Mouse (Mus musculus): ENCODE results near the gene Acap3. TPM values are rescaled to one million over a fixed set of nuclear protein-coding genes. Genes with fewer than 3 reads are reported as not detected.
A peak's percentile ranks its signal among the peaks of the same experiment; 100 is the strongest.

Gene Acap3
- 77.6 and 86.1 TPM in 2 replicates for polyA plus RNA-seq (2012; rRNA removed)

GRCm38 (mm10) chr4:155891551-155892001, at the start of gene Acap3, which contains the start of gene Pusl1:
Gene Acap3 (plus strand): TSS chr4:155891822.
Gene Pusl1 (minus strand): TSS chr4:155891781.
- TF ChIP-seq CTCF (IDR thresholded peaks at IDR 0.05; ENCODE audit: borderline replicate concordance, control insufficient read depth, extremely low read depth, insufficient read depth, low read length, poor library complexity) (0 out of 2 replicates have a peak, but pooled peaks have one; percentile 7), POLR2A (IDR thresholded peaks at IDR 0.05; ENCODE audit: control insufficient read depth, extremely low read depth, insufficient read depth, low read length, poor library complexity) (no peak)
- Histone ChIP-seq H3K36me3 (ENCODE audit: control insufficient read depth, insufficient read depth, low read length) (peaks cover 19% of the 10 kb centered on the region), H3K4me3 (ENCODE audit: control insufficient read depth, insufficient read depth, low read length) (peak within 1 kb of the TSS; percentile 69), H3K27me3 (ENCODE audit: control insufficient read depth, insufficient read depth, low read length) (no peaks in the 10 kb centered on the region), H3K4me1 (replicated peaks; ENCODE audit: control insufficient read depth, insufficient read depth, low read length) (peaks cover 32% of the 10 kb centered on the region), H3K27ac (ENCODE audit: control insufficient read depth, insufficient read depth, low read length) (peak within 1 kb of the TSS; percentile 84)
- WGBS = under 1% methylated on average over 52 of the region's 52 CpGs
- peak; percentile 97 for DNase-seq

DNA sequence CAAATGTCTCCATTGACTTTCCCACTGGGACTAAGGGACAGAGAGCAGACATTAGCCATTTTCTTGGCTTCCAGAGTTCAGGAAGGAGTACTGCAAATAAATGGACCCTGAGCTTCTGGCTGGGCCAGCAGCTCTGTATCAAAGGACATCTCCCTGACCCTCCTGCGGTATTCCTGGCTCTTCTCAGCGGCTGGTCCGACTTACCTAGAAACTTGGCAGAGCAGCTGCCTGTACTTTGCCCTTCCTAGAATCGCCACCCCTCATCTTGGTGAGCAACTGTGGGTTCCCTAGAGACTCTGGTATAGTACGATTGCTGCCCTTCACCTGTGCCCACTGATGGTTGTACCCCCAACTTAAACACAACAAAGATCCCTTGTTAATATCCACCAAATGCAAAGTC, 48.4 kb upstream of the Acap3 start:
- Histone ChIP-seq H3K27ac (ENCODE audit: control insufficient read depth, insufficient read depth, low read length) (no peak overlapping the region), H3K4me3 (ENCODE audit: control insufficient read depth, insufficient read depth, low read length) (no peak overlapping the region), H3K27me3 (ENCODE audit: control insufficient read depth, insufficient read depth, low read length) (no peaks in the 10 kb centered on the region), H3K4me1 (replicated peaks; ENCODE audit: control insufficient read depth, insufficient read depth, low read length) (peaks cover 27% of the 10 kb centered on the region), H3K36me3 (ENCODE audit: control insufficient read depth, insufficient read depth, low read length) (no peaks in the 10 kb centered on the region)
- 93% methylated on average over 5 of the region's 5 CpGs for WGBS
- DNase-seq = no peak
- no peak for TF ChIP-seq POLR2A (IDR thresholded peaks at IDR 0.05; ENCODE audit: control insufficient read depth, extremely low read depth, insufficient read depth, low read length, poor library complexity)
- no peak for TF ChIP-seq CTCF (IDR thresholded peaks at IDR 0.05; ENCODE audit: borderline replicate concordance, control insufficient read depth, extremely low read depth, insufficient read depth, low read length, poor library complexity)

- H3K36me3 ChIP-seq (ENCODE audit: control insufficient read depth, insufficient read depth, low read length) = no peaks in the 10 kb centered on the region
- peak within 1 kb of the TSS; percentile 91 for H3K4me3 ChIP-seq (ENCODE audit: control insufficient read depth, insufficient read depth, low read length)
- H3K27ac ChIP-seq (ENCODE audit: control insufficient read depth, insufficient read depth, low read length) = no peak within 1 kb of the TSS
- TF ChIP-seq CTCF (IDR thresholded peaks at IDR 0.05; ENCODE audit: borderline replicate concordance, control insufficient read depth, extremely low read depth, insufficient read depth, low read length, poor library complexity) (peak; percentile 77), POLR2A (IDR thresholded peaks at IDR 0.05; ENCODE audit: control insufficient read depth, extremely low read depth, insufficient read depth, low read length, poor library complexity) (peak; percentile 53)
- peaks cover 19% of the 10 kb centered on the region for H3K4me1 ChIP-seq (replicated peaks; ENCODE audit: control insufficient read depth, insufficient read depth, low read length)
- DNase-seq = peak; percentile 94
- H3K27me3 ChIP-seq (ENCODE audit: control insufficient read depth, insufficient read depth, low read length) = no peaks in the 10 kb centered on the region
- WGBS = 5% methylated on average over 64 of the region's 65 CpGs
These were observed 44.6 kb upstream of the Acap3 start, which contains the start of gene Dvl1 for GRCm38 (mm10) chr4:155846871-155847578. Gene Dvl1 (plus strand): TSS chr4:155847402.

- Histone ChIP-seq H3K36me3 (ENCODE audit: control insufficient read depth, insufficient read depth, low read length) (no peaks in the 10 kb centered on the region), H3K4me1 (replicated peaks; ENCODE audit: control insufficient read depth, insufficient read depth, low read length) (peaks cover 19% of the 10 kb centered on the region), H3K4me3 (ENCODE audit: control insufficient read depth, insufficient read depth, low read length) (peak overlapping the region; percentile 91), H3K27ac (ENCODE audit: control insufficient read depth, insufficient read depth, low read length) (no peak overlapping the region), H3K27me3 (ENCODE audit: control insufficient read depth, insufficient read depth, low read length) (no peaks in the 10 kb centered on the region)
- TF ChIP-seq CTCF (IDR thresholded peaks at IDR 0.05; ENCODE audit: borderline replicate concordance, control insufficient read depth, extremely low read depth, insufficient read depth, low read length, poor library complexity) (no peak), POLR2A (IDR thresholded peaks at IDR 0.05; ENCODE audit: control insufficient read depth, extremely low read depth, insufficient read depth, low read length, poor library complexity) (no peak)
- peak; percentile 63 for DNase-seq
- 5% methylated on average over 69 of the region's 69 CpGs for WGBS
These were observed 43.9 kb upstream of the Acap3 start for GRCm38 (mm10) chr4:155847591-155848352.

DNA sequence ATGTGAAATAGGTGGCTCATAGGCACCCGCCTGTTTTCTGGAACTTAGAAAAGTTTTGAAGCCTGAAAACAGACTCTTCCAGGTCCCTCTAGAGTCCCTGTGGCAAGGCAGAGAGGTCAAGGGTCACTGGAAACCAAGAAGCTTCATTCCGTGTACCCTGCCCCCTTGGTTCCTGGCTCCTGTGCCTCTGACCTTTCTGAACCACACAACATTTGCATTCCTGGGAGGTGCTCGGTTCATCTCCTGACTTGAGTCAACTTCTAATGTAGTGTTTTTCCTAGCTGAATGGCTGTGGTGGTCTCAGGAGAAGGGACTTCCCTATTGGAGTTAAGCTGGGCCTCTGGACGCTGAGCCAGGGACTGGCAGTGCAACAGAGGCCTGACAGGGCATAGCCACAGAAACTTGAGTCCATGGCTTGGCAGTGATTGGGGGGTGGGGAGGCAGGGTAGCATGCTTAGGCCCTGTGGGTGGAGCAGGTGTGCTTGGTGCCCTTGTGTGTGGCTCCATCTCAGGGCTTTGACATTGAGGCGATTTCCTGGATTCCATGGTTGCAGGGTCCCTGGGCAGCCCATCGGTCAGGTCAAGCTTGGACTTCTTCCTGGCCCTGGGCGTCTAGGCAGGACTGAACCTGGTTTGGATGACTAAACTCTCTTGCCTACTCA, 43.1 kb upstream of the Acap3 start:
- no peak for TF ChIP-seq POLR2A (IDR thresholded peaks at IDR 0.05; ENCODE audit: control insufficient read depth, extremely low read depth, insufficient read depth, low read length, poor library complexity)
- TF ChIP-seq CTCF (IDR thresholded peaks at IDR 0.05; ENCODE audit: borderline replicate concordance, control insufficient read depth, extremely low read depth, insufficient read depth, low read length, poor library complexity) = no peak
- Histone ChIP-seq H3K4me3 (ENCODE audit: control insufficient read depth, insufficient read depth, low read length) (no peak overlapping the region), H3K36me3 (ENCODE audit: control insufficient read depth, insufficient read depth, low read length) (no peaks in the 10 kb centered on the region), H3K4me1 (replicated peaks; ENCODE audit: control insufficient read depth, insufficient read depth, low read length) (peaks cover 19% of the 10 kb centered on the region), H3K27ac (ENCODE audit: control insufficient read depth, insufficient read depth, low read length) (no peak overlapping the region), H3K27me3 (ENCODE audit: control insufficient read depth, insufficient read depth, low read length) (no peaks in the 10 kb centered on the region)
- WGBS = 82% methylated on average over 7 of the region's 7 CpGs
- DNase-seq = no peak

- H3K27me3 ChIP-seq (ENCODE audit: control insufficient read depth, insufficient read depth, low read length) = no peaks in the 10 kb centered on the region
- TF ChIP-seq CTCF (IDR thresholded peaks at IDR 0.05; ENCODE audit: borderline replicate concordance, control insufficient read depth, extremely low read depth, insufficient read depth, low read length, poor library complexity) (no peak), POLR2A (IDR thresholded peaks at IDR 0.05; ENCODE audit: control insufficient read depth, extremely low read depth, insufficient read depth, low read length, poor library complexity) (no peak)
- 62% methylated on average over 2 of the region's 2 CpGs for whole genome bisulfite sequencing
- no peak overlapping the region for H3K4me3 ChIP-seq (ENCODE audit: control insufficient read depth, insufficient read depth, low read length)
- H3K4me1 ChIP-seq (replicated peaks; ENCODE audit: control insufficient read depth, insufficient read depth, low read length) = peaks cover 19% of the 10 kb centered on the region
- no peaks in the 10 kb centered on the region for H3K36me3 ChIP-seq (ENCODE audit: control insufficient read depth, insufficient read depth, low read length)
- no peak overlapping the region for H3K27ac ChIP-seq (ENCODE audit: control insufficient read depth, insufficient read depth, low read length)
- no peak for DNase-seq
These were observed 42.2 kb upstream of the Acap3 start for GRCm38 (mm10) chr4:155849391-155849790.
